Mouse (Mus musculus): ENCODE measurements around the gene Cltc. TPM values are rescaled to one million over a fixed set of nuclear protein-coding genes. Genes with fewer than 3 reads are reported as not detected.
A peak's percentile ranks its signal among the peaks of the same experiment; 100 is the strongest.

Cltc gene
- total RNA-seq, 2 experiments from 2014 or later: 525 to 539 TPM

DNA sequence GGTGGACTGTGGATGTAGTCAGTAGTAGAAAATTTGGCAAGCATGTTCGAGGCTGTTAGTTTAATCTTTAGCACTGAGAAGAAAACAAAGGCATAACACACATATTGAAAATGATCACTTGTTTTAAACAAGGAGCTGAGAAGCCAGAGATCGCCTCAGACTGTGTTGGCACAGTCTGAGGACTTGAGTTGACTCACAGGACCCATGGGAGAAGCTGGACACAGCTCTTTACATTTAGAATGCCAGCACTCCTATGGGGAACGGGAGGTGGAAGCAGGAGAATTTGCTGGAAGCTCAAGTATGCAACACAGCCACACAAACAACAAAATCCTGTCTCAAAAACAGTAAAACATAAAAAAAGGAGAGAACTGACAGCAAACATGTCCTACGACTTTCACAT lies 103.3 kb downstream of the Cltc start:
- intact Hi-C loops (cut with DNase I): no loop called here

DNA sequence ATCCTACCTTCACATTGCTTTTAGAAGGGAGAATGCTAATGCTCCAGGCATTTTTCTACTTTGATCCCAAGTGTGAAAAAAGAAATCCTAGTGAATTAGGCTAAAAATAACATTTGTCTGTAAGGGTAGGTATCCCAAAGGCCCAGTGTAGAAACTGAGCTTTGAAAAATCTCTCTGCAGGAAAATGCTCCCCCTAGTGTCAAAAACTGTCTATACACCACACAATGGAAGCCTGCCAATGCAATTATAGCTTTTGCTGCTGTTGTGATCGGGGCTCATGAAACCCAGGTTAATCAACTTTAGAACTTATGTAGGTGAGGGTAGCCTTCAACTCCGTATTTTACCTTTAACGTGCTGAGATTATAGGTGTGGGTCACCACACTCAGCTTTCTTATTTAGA lies 103.9 kb downstream of the Cltc start:
- intact Hi-C loops (cut with DNase I): loop anchor here (1.0 kb wide), 1 partner anchor 83 kb away; no protein-coding TSS in a partner anchor
- peak; percentile 56 to 68 for DNase-seq (ENCODE audit: low spot score in 2 of 2)

More for the DNA sequence above, 103.3 kb downstream of the Cltc start:
- no peak for DNase-seq (ENCODE audit: low spot score in 2 of 2)

DNA sequence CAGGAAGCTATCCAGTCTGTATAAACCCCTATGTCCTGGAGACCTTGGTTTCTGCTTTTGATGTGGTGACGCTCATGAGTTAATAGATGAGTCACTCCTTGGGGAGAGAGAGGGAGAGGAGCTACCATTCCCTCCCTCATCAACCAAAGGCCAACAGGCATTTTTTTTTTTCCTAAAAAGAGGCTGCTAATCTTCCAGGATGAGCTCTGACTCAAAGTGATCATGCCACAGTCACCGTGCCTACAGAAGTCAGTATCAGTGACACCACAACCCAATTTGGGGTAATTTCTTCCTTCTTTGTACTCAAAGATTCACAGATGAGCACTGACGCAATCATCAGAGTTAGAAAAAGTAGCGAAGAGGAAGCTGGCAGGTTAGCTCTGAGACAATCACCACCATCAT lies 104.8 kb downstream of the Cltc start:
- intact Hi-C loops (cut with DNase I): no loop called here
- DNase-seq (ENCODE audit: low spot score in 2 of 2): no peak

DNA sequence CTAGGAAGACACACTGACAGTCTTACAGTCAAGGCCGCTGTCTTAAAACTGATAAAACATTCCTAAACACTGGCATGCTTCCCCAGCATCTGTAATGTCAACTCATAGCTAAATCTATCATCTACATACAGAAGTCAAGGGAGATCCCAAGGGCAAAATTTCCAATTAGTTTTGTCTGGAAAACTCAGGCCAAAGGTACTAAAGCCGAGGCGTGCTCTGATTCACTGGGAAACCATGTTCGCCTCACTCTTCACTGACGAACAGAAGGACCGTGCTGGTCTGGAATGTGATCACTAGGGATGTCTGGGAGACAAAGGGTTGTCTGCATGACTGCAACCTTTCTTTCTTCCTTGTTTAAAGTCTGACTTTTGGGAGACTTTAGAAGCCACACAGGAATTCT lies 106.7 kb downstream of the Cltc start:
- no peak for DNase-seq (ENCODE audit: low spot score in 2 of 2)
- intact Hi-C loops (cut with DNase I): no loop called here

DNA sequence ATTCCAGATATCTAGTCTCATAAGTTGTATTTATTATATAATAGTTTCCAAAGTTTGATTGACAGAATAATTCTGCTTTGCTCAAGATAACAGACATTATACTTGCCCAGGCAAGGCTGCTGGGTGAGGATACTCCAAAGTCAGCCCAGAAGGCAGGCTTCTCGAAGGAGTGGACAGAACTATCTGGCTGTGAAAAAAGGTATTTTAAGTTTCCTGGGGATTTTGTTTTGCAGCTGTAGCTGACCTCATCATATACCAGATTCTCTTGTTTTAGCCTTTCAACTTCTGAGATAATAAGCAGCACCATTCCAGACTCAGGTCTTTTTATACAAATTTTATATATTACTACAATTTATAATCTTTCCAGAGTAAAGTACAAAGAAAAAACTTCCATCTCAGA lies 107.8 kb downstream of the Cltc start:
- DNase-seq (ENCODE audit: low spot score in 2 of 2): no peak
- intact Hi-C loops (cut with DNase I): no loop called here

DNA sequence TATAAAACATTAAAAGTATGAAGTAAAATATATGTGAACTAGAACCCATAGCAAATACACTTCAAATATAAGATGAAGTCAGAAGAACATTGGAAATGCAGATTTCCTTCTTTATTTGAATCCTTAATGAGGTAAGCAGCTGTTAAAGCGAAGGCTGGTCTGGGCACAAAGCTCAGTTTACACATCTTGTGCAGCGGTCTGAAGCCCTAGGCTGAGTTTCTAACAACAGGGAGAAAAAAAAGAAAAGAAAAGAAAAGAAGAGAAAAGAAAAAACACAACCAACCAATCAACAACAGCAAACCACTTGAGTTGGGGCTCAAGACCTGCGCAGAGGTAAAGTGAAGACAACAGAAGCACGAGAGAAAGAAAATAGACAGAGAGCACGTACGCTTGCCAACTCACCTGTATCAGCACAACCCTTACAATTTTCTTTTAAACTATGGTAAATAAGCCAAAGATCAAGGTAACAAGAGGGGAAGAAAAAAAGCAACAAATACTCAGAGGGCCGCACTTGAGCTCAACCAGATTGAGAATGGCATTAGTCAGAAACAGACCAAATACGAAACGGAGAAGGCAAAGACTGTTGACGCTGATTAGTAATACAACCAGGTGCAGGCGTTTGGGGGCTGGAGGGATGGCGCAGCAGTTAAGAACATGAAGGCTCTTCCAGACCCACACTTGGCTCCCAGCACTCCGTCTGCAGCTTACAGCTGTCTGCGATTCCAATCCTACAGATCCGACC lies 109.5 kb downstream of the Cltc start:
- intact Hi-C loops (cut with DNase I): no loop called here

DNA sequence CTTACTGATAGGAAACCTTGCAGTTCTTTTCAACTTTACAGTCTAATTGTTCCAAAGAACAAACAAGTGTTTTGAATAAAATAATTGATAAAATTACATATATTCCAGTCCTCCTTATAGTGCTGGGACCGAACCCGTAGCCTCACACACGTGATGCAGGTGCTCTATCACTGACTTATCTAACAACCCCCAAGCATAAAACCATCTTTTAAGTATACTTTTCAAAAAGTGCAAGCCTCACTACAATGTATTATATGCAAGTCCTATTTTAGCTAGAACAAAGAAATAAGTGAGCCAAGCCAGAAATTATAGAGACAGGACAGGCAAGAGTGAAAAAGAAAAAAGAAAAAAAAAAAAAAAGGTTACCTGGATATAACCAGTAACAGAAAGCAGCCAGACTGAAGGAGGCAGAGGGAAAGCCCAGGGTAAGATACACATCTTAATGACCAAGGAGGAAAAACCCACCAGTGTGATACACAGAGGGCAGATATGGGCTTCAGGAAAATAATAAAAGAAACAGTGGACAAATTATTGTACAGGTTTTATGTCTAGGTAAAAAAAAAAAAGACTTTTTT lies 110.4 kb downstream of the Cltc start:
- intact Hi-C loops (cut with DNase I): no loop called here
- DNase-seq (ENCODE audit: low spot score in 2 of 2): no peak

More for the DNA sequence above, 109.5 kb downstream of the Cltc start:
- DNase-seq (ENCODE audit: low spot score in 2 of 2): no peak

DNA sequence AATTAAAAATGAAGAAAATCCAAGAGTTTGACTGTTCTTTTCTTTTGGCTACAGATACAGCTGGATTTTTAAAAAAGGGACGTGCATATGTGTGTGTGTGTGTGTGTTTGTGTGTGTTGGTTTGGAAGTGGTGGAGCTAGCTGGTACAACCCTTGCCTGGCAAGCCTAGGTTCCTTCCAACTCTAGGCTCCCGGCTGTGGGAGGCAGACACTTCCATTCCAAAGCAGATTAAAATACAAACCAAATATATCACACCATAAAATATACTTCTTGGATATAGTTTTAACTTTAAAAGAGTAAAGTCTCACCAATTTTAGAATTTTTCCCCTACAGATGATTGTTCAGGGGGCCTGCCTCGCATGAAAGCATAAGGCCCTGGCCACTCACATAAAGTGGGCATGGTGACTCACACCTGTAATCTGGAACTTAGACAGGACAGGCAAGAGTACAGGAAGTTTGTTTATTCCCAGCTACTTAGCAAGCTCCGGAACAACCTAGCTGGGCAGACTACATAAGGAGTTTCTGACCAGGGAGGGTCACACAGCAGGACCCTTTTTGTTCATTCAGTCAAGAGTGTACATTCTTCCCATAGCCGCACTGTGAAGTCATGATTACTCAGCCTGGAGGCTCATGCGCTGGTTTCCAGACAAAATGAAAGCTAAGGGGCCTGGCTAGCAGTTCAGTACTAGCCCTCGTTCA lies 111.1 kb downstream of the Cltc start:
- DNase-seq (ENCODE audit: low spot score in 2 of 2): peak in 1 of 2 experiments; percentile 68
- intact Hi-C loops (cut with DNase I): no loop called here

DNA sequence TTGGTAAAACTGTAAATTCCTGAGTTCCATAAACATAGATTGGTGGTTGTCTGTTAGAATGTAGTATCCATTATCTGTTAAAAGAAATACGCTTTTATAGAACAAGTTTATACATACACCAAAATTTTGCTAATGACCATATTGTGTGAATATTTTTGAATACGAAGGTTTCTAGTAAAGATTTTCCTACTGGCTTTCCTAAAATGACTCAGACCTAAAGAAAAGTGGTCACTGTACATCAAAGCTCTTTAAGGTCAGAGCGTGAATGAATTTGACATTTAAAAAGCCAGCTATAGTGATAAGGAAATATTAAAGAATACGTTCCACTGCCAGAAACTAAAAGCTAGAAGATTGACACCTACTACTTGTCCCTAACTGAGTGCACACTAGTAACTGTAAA lies 112.8 kb downstream of the Cltc start:
- DNase-seq (ENCODE audit: low spot score in 2 of 2): no peak
- intact Hi-C loops (cut with DNase I): no loop called here

Other genes with a start within 250 kb of the Cltc start
- 10 to 100 TPM; 34.1 to 38.1 TPM for gene Rps6kb1, start 212.8 kb downstream of the Cltc start, total RNA-seq (2021)
- 1 to 10 TPM; 5.3 to 6.8 TPM for gene Tubd1, start 212.6 kb downstream of the Cltc start, total RNA-seq (2021)
- 100 to 1,000 TPM; 165 to 175 TPM for gene Vmp1, start 73.7 kb downstream of the Cltc start, total RNA-seq (2021)
- 1 to 10 TPM; 8.3 to 8.5 TPM for gene Ptrh2, start 73.6 kb downstream of the Cltc start, total RNA-seq (2021)
- gene Dhx40, start 50.2 kb upstream of the Cltc start, total RNA-seq (2021): 10 to 100 TPM; 18.6 to 19.5 TPM
- 10 to 100 TPM; 49.8 to 61.2 TPM for gene Ypel2, start 236.1 kb upstream of the Cltc start, total RNA-seq (2021)